Mouse (Mus musculus) spleen, postnatal 0 days (tissue): ENCODE data around the gene Fam81a. TPM values are rescaled to one million over a fixed set of nuclear protein-coding genes. Genes with fewer than 3 reads are reported as not detected.

ENCODE experiments used
- polyA plus RNA-seq: library from polyadenylated mRNA; unstranded; fragments of >200 nt; fragmentation: Nextera tagmentation; extraction: Ambion mirVana; gene quantifications from 2 replicates; pipeline ENCODE4 v1.2.1, GENCODE M21; 2015

Fam81a gene
- polyA plus RNA-seq, result 0.46 and 0.59 TPM in 2 replicates

GRCm38 (mm10) chr9:70142460-70142859, at the start of gene Fam81a:
TSS of gene Fam81a (minus strand) at chr9:70142560.

Other genes with a start within 250 kb of the Fam81a start
- gene Bnip2, start 153.1 kb downstream of the Fam81a start, polyA plus RNA-seq, result 58.9 and 66.3 TPM in 2 replicates
- 182 and 199 TPM in 2 replicates for gene Gtf2a2, start 130.0 kb downstream of the Fam81a start, polyA plus RNA-seq
- gene Gcnt3, start 104.5 kb downstream of the Fam81a start, polyA plus RNA-seq, result not detected in 2 replicates
- gene Myo1e, start 64.8 kb upstream of the Fam81a start, polyA plus RNA-seq, result 2.2 and 3.7 TPM in 2 replicates